Mouse (Mus musculus) MEL (cell line): ENCODE data around the gene Slc25a25. TPM values are rescaled to one million over a fixed set of nuclear protein-coding genes. Genes with fewer than 3 reads are reported as not detected.
A peak's percentile ranks its signal among the peaks of the same experiment; 100 is the strongest.

ENCODE experiments used
- DNase-seq: peaks from one replicate; pipeline ENCODE4 v3.0.0; 2011; ENCODE audit warnings: low read depth, low spot score
- H3K27ac ChIP-seq: 2 replicates; pipeline ENCODE4 v1.5.1; 2012; ENCODE audit warnings: low read depth, mild to moderate bottlenecking, control low read depth, low read length, moderate library complexity; ENCODE audit not compliant: control insufficient read depth
- H3K27me3 ChIP-seq, 2 experiments: fragments of 150-350 bp in 1 of 2; sonication (generic) in 1 of 2; 2 replicates each; pipeline ENCODE4 v1.6.1; 2012; ENCODE audit warnings: low read length in 2 of 2, mild to moderate bottlenecking in 2 of 2, improper control_type of control experiment in 1 of 2, moderate library complexity in 1 of 2; ENCODE audit not compliant: insufficient read depth in 2 of 2, control insufficient read depth in 1 of 2
- H3K36me3 ChIP-seq, 2 experiments: 2 replicates each; pipeline ENCODE4 v1.6.1; 2012 to 2014; ENCODE audit warnings: low read length in 2 of 2, improper control_type of control experiment in 1 of 2, inconsistent platforms in 1 of 2, mild to moderate bottlenecking in 1 of 2; ENCODE audit not compliant: insufficient read depth in 2 of 2, control insufficient read depth in 1 of 2
- H3K4me1 ChIP-seq, 2 experiments: fragments of 150-350 bp in 1 of 2; sonication (generic) in 1 of 2; 2 replicates each; pipeline ENCODE4 v1.6.1; 2012; ENCODE audit warnings: low read length in 2 of 2, improper control_type of control experiment in 1 of 2, mild to moderate bottlenecking in 1 of 2; ENCODE audit not compliant: insufficient read depth in 2 of 2, control insufficient read depth in 1 of 2
- H3K4me3 ChIP-seq, 2 experiments: fragments of 150-350 bp in 1 of 2; sonication (generic) in 1 of 2; 2 replicates each; pipeline ENCODE4 v1.5.1; 2012; ENCODE audit warnings: low read depth in 2 of 2, low read length in 2 of 2, mild to moderate bottlenecking in 2 of 2, moderate library complexity in 2 of 2, control low read depth in 1 of 2, improper control_type of control experiment in 1 of 2; ENCODE audit not compliant: control insufficient read depth in 1 of 2, insufficient read depth in 1 of 2
- H3K79me2 ChIP-seq: 2 replicates; pipeline ENCODE4 v1.6.1; 2012; ENCODE audit warnings: mild to moderate bottlenecking, low read length, moderate library complexity; ENCODE audit not compliant: control insufficient read depth, poor library complexity, insufficient read depth
- H3K9ac ChIP-seq: 2 replicates; pipeline ENCODE4 v1.6.1; 2012; ENCODE audit warnings: low read depth, mild to moderate bottlenecking, control low read depth, low read length, moderate library complexity; ENCODE audit not compliant: control insufficient read depth, poor library complexity, severe bottlenecking
- H3K9me3 ChIP-seq: fragments of 150-350 bp; sonication (generic); replicated peaks from 2 replicates; pipeline ENCODE4 v1.6.1; 2012; ENCODE audit warnings: mild to moderate bottlenecking, low read length, improper control_type of control experiment, moderate library complexity; ENCODE audit not compliant: insufficient read depth
- BHLHE40 ChIP-seq: IDR thresholded peaks from 2 replicates; pipeline ENCODE4 v1.6.1; 2012; ENCODE audit warnings: low read depth, mild to moderate bottlenecking, inconsistent platforms, low read length, improper control_type of control experiment, borderline replicate concordance
- CHD1 ChIP-seq: IDR thresholded peaks from 2 replicates; pipeline ENCODE4 v1.6.1; 2012; ENCODE audit warnings: low read depth, mild to moderate bottlenecking, inconsistent platforms, low read length, improper control_type of control experiment
- CHD2 ChIP-seq: IDR thresholded peaks from 2 replicates; pipeline ENCODE4 v1.6.1; 2011; ENCODE audit warnings: low read length, improper control_type of control experiment
- CTCF ChIP-seq, 3 experiments: IDR thresholded peaks in 2 of 3; conservative IDR thresholded peaks in 1 of 3; 2 replicates each; pipeline ENCODE4 v1.5.1; 2011 to 2012; ENCODE audit warnings: low read length in 3 of 3, low read depth in 2 of 3, mild to moderate bottlenecking in 2 of 3, improper control_type of control experiment in 1 of 3, inconsistent platforms in 1 of 3, mixed read lengths in 1 of 3, moderate library complexity in 1 of 3; ENCODE audit not compliant: control insufficient read depth in 1 of 3, insufficient read depth in 1 of 3, poor library complexity in 1 of 3, severe bottlenecking in 1 of 3
- E2F4 ChIP-seq: IDR thresholded peaks from 2 replicates; pipeline ENCODE4 v1.6.1; 2011; ENCODE audit warnings: low read depth, low read length, improper control_type of control experiment, borderline replicate concordance
- ELF1 ChIP-seq: IDR thresholded peaks from 2 replicates; pipeline ENCODE4 v1.6.1; 2014; ENCODE audit warnings: low read depth, mild to moderate bottlenecking, inconsistent platforms, low read length, improper control_type of control experiment, moderate library complexity
- ETS1 ChIP-seq: IDR thresholded peaks from 2 replicates; pipeline ENCODE4 v1.6.1; 2012; ENCODE audit warnings: low read depth, mild to moderate bottlenecking, inconsistent platforms, low read length, improper control_type of control experiment, moderate library complexity
- GABPA ChIP-seq: IDR thresholded peaks from 2 replicates; pipeline ENCODE4 v1.6.1; 2012; ENCODE audit warnings: low read depth, mild to moderate bottlenecking, inconsistent platforms, low read length, improper control_type of control experiment, moderate library complexity
- GATA1 ChIP-seq: IDR thresholded peaks from 2 replicates; pipeline ENCODE4 v1.6.1; 2011; ENCODE audit warnings: low read depth, low read length, improper control_type of control experiment
- KAT2A ChIP-seq: conservative IDR thresholded peaks from 2 replicates; pipeline ENCODE4 v1.6.1; 2012; ENCODE audit warnings: low read depth, low read length, improper control_type of control experiment, inconsistent platforms
- MAFK ChIP-seq: IDR thresholded peaks from 2 replicates; pipeline ENCODE4 v1.6.1; 2011; ENCODE audit warnings: low read depth, mild to moderate bottlenecking, low read length, improper control_type of control experiment, borderline replicate concordance
- MAX ChIP-seq: IDR thresholded peaks from 2 replicates; pipeline ENCODE4 v1.6.1; 2011; ENCODE audit warnings: low read length, improper control_type of control experiment
- MAZ ChIP-seq: IDR thresholded peaks from 2 replicates; pipeline ENCODE4 v1.6.1; 2012; ENCODE audit warnings: low read depth, mild to moderate bottlenecking, inconsistent platforms, low read length, improper control_type of control experiment
- MXI1 ChIP-seq: IDR thresholded peaks from 2 replicates; pipeline ENCODE4 v1.6.1; 2011; ENCODE audit warnings: mild to moderate bottlenecking, low read depth, low read length, improper control_type of control experiment
- MYB ChIP-seq: IDR thresholded peaks from 2 replicates; pipeline ENCODE4 v1.6.1; 2011; ENCODE audit warnings: mild to moderate bottlenecking, low read depth, low read length, improper control_type of control experiment
- MYC ChIP-seq: IDR thresholded peaks from 2 replicates; pipeline ENCODE4 v1.6.1; 2011; ENCODE audit warnings: low read depth, mild to moderate bottlenecking, low read length, improper control_type of control experiment, moderate library complexity
- NELFE ChIP-seq: IDR thresholded peaks from 2 replicates; pipeline ENCODE4 v1.6.1; 2011; ENCODE audit warnings: low read depth, low read length, improper control_type of control experiment
- NRF1 ChIP-seq: IDR thresholded peaks from 2 replicates; pipeline ENCODE4 v1.6.1; 2014; ENCODE audit warnings: low read depth, mild to moderate bottlenecking, inconsistent platforms, low read length, improper control_type of control experiment, moderate library complexity; ENCODE audit not compliant: poor library complexity, insufficient read depth, severe bottlenecking
- POLR2A ChIP-seq, 2 experiments: IDR thresholded peaks; 2 replicates each; pipeline ENCODE4 v1.6.1; 2011 to 2012; ENCODE audit warnings: low read length in 2 of 2, mild to moderate bottlenecking in 2 of 2, control low read depth in 1 of 2, improper control_type of control experiment in 1 of 2, low read depth in 1 of 2, moderate library complexity in 1 of 2; ENCODE audit not compliant: control insufficient read depth in 1 of 2, insufficient read depth in 1 of 2, poor library complexity in 1 of 2
- POLR2AphosphoS2 ChIP-seq: IDR thresholded peaks from 2 replicates; pipeline ENCODE4 v1.6.1; 2011; ENCODE audit warnings: low read length, improper control_type of control experiment
- POLR2AphosphoS5 ChIP-seq: IDR thresholded peaks from 2 replicates; pipeline ENCODE4 v1.6.1; 2012; ENCODE audit warnings: low read depth, borderline replicate concordance, mild to moderate bottlenecking, inconsistent platforms, low read length, moderate library complexity, mixed read lengths
- RAD21 ChIP-seq: IDR thresholded peaks from 2 replicates; pipeline ENCODE4 v1.6.1; 2011; ENCODE audit warnings: mild to moderate bottlenecking, low read depth, low read length, improper control_type of control experiment
- RCOR1 ChIP-seq: IDR thresholded peaks from 2 replicates; pipeline ENCODE4 v1.6.1; 2012; ENCODE audit warnings: low read depth, mild to moderate bottlenecking, inconsistent platforms, low read length, improper control_type of control experiment
- SIN3A ChIP-seq: IDR thresholded peaks from 2 replicates; pipeline ENCODE4 v1.6.1; 2012; ENCODE audit warnings: low read length, improper control_type of control experiment, inconsistent platforms
- SMC3 ChIP-seq: IDR thresholded peaks from 2 replicates; pipeline ENCODE4 v1.6.1; 2011; ENCODE audit warnings: low read depth, low read length, improper control_type of control experiment
- TBP ChIP-seq: IDR thresholded peaks from 2 replicates; pipeline ENCODE4 v1.8.0; 2011; ENCODE audit warnings: low read depth, low read length, improper control_type of control experiment
- TCF12 ChIP-seq: IDR thresholded peaks from 2 replicates; pipeline ENCODE4 v1.6.1; 2014; ENCODE audit warnings: low read depth, mild to moderate bottlenecking, inconsistent platforms, low read length, improper control_type of control experiment, moderate library complexity
- UBTF ChIP-seq: IDR thresholded peaks from 2 replicates; pipeline ENCODE4 v1.6.1; 2012; ENCODE audit warnings: low read depth, mild to moderate bottlenecking, inconsistent platforms, low read length, improper control_type of control experiment, moderate library complexity, borderline replicate concordance; ENCODE audit not compliant: insufficient read depth
- USF1 ChIP-seq: IDR thresholded peaks from 2 replicates; pipeline ENCODE4 v1.6.1; 2014; ENCODE audit warnings: low read depth, mild to moderate bottlenecking, inconsistent platforms, low read length, improper control_type of control experiment, moderate library complexity
- ZC3H11A ChIP-seq: IDR thresholded peaks from 2 replicates; pipeline ENCODE4 v1.6.1; 2012; ENCODE audit warnings: low read depth, mild to moderate bottlenecking, inconsistent platforms, low read length, improper control_type of control experiment
- ZKSCAN1 ChIP-seq: IDR thresholded peaks from 2 replicates; pipeline ENCODE4 v1.6.1; 2012; ENCODE audit warnings: low read depth, mild to moderate bottlenecking, inconsistent platforms, low read length, improper control_type of control experiment, moderate library complexity
- polyA plus RNA-seq, 2 experiments: library from polyadenylated mRNA; stranded (reverse) in 1 of 2; unstranded in 1 of 2; fragments of >175 nt in 1 of 2; fragments of >200 nt in 1 of 2; gene quantifications; 2 replicates each; pipeline versions ENCODE4 v1.2.1 to v1.2.4; 2012; ENCODE audit warnings: low replicate concordance in 2 of 2, low read depth in 1 of 2; ENCODE audit not compliant: insufficient read length in 2 of 2, insufficient read depth in 1 of 2, missing spikeins in 1 of 2
- total RNA-seq: library from RNA; depleted of rRNA; stranded (reverse); fragments of 300-350 nt; gene quantifications from 2 replicates; pipeline ENCODE4 v1.2.3, GENCODE M21; 2012

The Slc25a25 gene
- total and polyA plus RNA-seq, 3 experiments: 22.3 to 32.5 TPM; not detected in 1

GRCm38 (mm10) chr2:32488679-32489078 is 37.4 kb upstream of the Slc25a25 start:
- peaks cover 11 to 22% of the 10 kb centered on the region in 2 experiments for H3K4me1 ChIP-seq
- TF ChIP-seq TBP: no peak
- TF ChIP-seq CHD2: no peak
- TF ChIP-seq UBTF: no peak
- 0 out of 2 replicates have a peak, but pooled peaks have one; percentile 21 for TF ChIP-seq MXI1
- TF ChIP-seq KAT2A: no peak
- no peak for TF ChIP-seq POLR2AphosphoS2
- no peak for TF ChIP-seq E2F4
- no peak for TF ChIP-seq POLR2AphosphoS5
- no peak for TF ChIP-seq POLR2A (IDR thresholded peaks at IDR 0.05; ENCODE audit: control insufficient read depth in 1 of 2, insufficient read depth in 1 of 2, low read depth in 1 of 2, low read length in 2 of 2, poor library complexity in 1 of 2)
- TF ChIP-seq BHLHE40: no peak
- no peak for TF ChIP-seq RCOR1
- no peak for TF ChIP-seq ETS1
- TF ChIP-seq SMC3: peak; percentile 97
- no peak for TF ChIP-seq MAZ
- TF ChIP-seq USF1: no peak
- TF ChIP-seq MAX: no peak
- TF ChIP-seq RAD21: peak; percentile 76
- TF ChIP-seq ZKSCAN1: no peak
- TF ChIP-seq TCF12: 0 out of 2 replicates have a peak, but pooled peaks have one; percentile 18
- TF ChIP-seq GATA1: no peak
- TF ChIP-seq NELFE: no peak
- TF ChIP-seq SIN3A: peak; percentile 61; the same call in 1 of the 2 replicates
- TF ChIP-seq MAFK: no peak
- peak; percentile 82 to 99 (median 97) for TF ChIP-seq CTCF (IDR thresholded peaks at IDR 0.05 in 2 of 3, conservative IDR thresholded peaks at IDR 0.05 in 1 of 3; ENCODE audit: control insufficient read depth in 1 of 3, insufficient read depth in 1 of 3, low read depth in 2 of 3, low read length in 3 of 3, poor library complexity in 1 of 3, severe bottlenecking in 1 of 3)
- no peak for TF ChIP-seq CHD1
- no peak for TF ChIP-seq NRF1
- TF ChIP-seq GABPA: no peak
- TF ChIP-seq MYB: no peak
- TF ChIP-seq ZC3H11A: peak; percentile 90
- TF ChIP-seq ELF1: no peak
- no peak for TF ChIP-seq MYC
- H3K36me3 ChIP-seq: peaks cover 0 to 7% of the 10 kb centered on the region in 2 experiments; a peak in 2 of 4 replicates

More at GRCm38 (mm10) chr2:32488679-32489078, 37.4 kb upstream of the Slc25a25 start:
- no peak overlapping the region for H3K27ac ChIP-seq
- no peak overlapping the region for H3K4me3 ChIP-seq
- H3K27me3 ChIP-seq: no peaks in the 10 kb centered on the region
- DNase-seq: peak; percentile 92
- H3K9me3 ChIP-seq: no peaks in the 10 kb centered on the region
- H3K9ac ChIP-seq: no peak overlapping the region
- no peaks in the 10 kb centered on the region for H3K79me2 ChIP-seq
